Mouse (Mus musculus) spleen, postnatal 36 days (tissue): ENCODE measurements around the gene Skap1.

ENCODE experiments used
- DNase-seq, 2 experiments: peaks; one replicate each; pipeline ENCODE4 v3.0.0; 2022; ENCODE audit warnings: low spot score in 2 of 2, mixed read lengths in 1 of 2

Gene Skap1

GRCm38 (mm10) chr11:96621167-96621566, 156.8 kb downstream of the Skap1 start:
- peak; percentile 14 to 26 for DNase-seq

GRCm38 (mm10) chr11:96622782-96623181, 158.4 kb downstream of the Skap1 start:
- DNase-seq, result no peak

- DNase-seq, result no peak
These were observed 160.0 kb downstream of the Skap1 start for GRCm38 (mm10) chr11:96624436-96624835.

- DNase-seq, result no peak
These were observed 165.4 kb downstream of the Skap1 start for GRCm38 (mm10) chr11:96629775-96630174.

GRCm38 (mm10) chr11:96631521-96631920, 167.1 kb downstream of the Skap1 start:
- no peak for DNase-seq

GRCm38 (mm10) chr11:96637927-96638326, 173.5 kb downstream of the Skap1 start:
- DNase-seq, result no peak

GRCm38 (mm10) chr11:96639805-96640204, 175.4 kb downstream of the Skap1 start:
- DNase-seq, result no peak

- DNase-seq, result peak; percentile 38 to 47
These were observed 178.1 kb downstream of the Skap1 start for GRCm38 (mm10) chr11:96642173-96643140.

GRCm38 (mm10) chr11:96644969-96645368, 180.6 kb downstream of the Skap1 start:
- no peak for DNase-seq

- DNase-seq, result peak; percentile 35
These were observed 181.2 kb downstream of the Skap1 start for GRCm38 (mm10) chr11:96645538-96646037.

- no peak for DNase-seq
These were observed 187.5 kb downstream of the Skap1 start for GRCm38 (mm10) chr11:96651848-96652247.

- no peak for DNase-seq
These were observed 189.5 kb downstream of the Skap1 start for GRCm38 (mm10) chr11:96653867-96654266.

GRCm38 (mm10) chr11:96658420-96658819, 194.0 kb downstream of the Skap1 start:
- no peak for DNase-seq

- peak; percentile 54 to 57 for DNase-seq
These were observed 202.5 kb downstream of the Skap1 start for GRCm38 (mm10) chr11:96666924-96667323.

- DNase-seq, result no peak
These were observed 204.0 kb downstream of the Skap1 start for GRCm38 (mm10) chr11:96668367-96668766.

GRCm38 (mm10) chr11:96673792-96674191, 209.4 kb downstream of the Skap1 start:
- no peak for DNase-seq

GRCm38 (mm10) chr11:96674786-96675365, 210.5 kb downstream of the Skap1 start:
- DNase-seq, result no peak

GRCm38 (mm10) chr11:96678026-96678425, 213.6 kb downstream of the Skap1 start:
- DNase-seq, result no peak

- no peak for DNase-seq
These were observed 214.6 kb downstream of the Skap1 start for GRCm38 (mm10) chr11:96679026-96679425.

- DNase-seq, result no peak
These were observed 221.0 kb downstream of the Skap1 start for GRCm38 (mm10) chr11:96685381-96685780.

- no peak for DNase-seq
These were observed 222.4 kb downstream of the Skap1 start for GRCm38 (mm10) chr11:96686713-96687280.

- DNase-seq, result no peak
These were observed 227.9 kb downstream of the Skap1 start for GRCm38 (mm10) chr11:96692250-96692649.
